Mouse (Mus musculus) kidney, embryonic 15.5 days (tissue): ENCODE measurements around the gene Nol9. TPM values are rescaled to one million over a fixed set of nuclear protein-coding genes. Genes with fewer than 3 reads are reported as not detected.

ENCODE experiments used
- ATAC-seq: fragments of 200-750 bp; cut with Nextera tagmentation; replicated peaks from 2 replicates; pipeline ENCODE4 v1.8.0; 2017; ENCODE audit warnings: moderate TSS enrichment; ENCODE audit not compliant: low FRiP score
- H3K27ac ChIP-seq: fragments of 300-500 bp; sonication (generic); 2 replicates; pipeline ENCODE4 v1.5.1; 2015; ENCODE audit warnings: mild to moderate bottlenecking, inconsistent platforms
- H3K27me3 ChIP-seq: fragments of 300-500 bp; sonication (generic); 2 replicates; pipeline ENCODE4 v1.6.1; 2015; ENCODE audit warnings: inconsistent platforms
- H3K36me3 ChIP-seq: fragments of 300-500 bp; sonication (generic); 2 replicates; pipeline ENCODE4 v1.6.1; 2015; ENCODE audit warnings: inconsistent platforms
- H3K4me1 ChIP-seq: fragments of 300-500 bp; sonication (generic); 2 replicates; pipeline ENCODE4 v1.6.1; 2015; ENCODE audit warnings: inconsistent platforms
- H3K4me2 ChIP-seq: fragments of 300-500 bp; sonication (generic); 2 replicates; pipeline ENCODE4 v1.6.1; 2015; ENCODE audit warnings: moderate library complexity, mild to moderate bottlenecking, inconsistent platforms
- H3K4me3 ChIP-seq: fragments of 300-500 bp; sonication (generic); replicated peaks from 2 replicates; pipeline ENCODE4 v1.5.1; 2015; ENCODE audit warnings: mild to moderate bottlenecking, inconsistent platforms
- H3K9ac ChIP-seq: fragments of 300-500 bp; sonication (generic); 2 replicates; pipeline ENCODE4 v1.6.1; 2015; ENCODE audit warnings: mild to moderate bottlenecking, inconsistent platforms
- H3K9me3 ChIP-seq: fragments of 300-500 bp; sonication (generic); replicated peaks from 2 replicates; pipeline ENCODE4 v1.6.1; 2016; ENCODE audit warnings: inconsistent platforms
- WGBS: fragments of 180-500 bp; shearing (Covaris S2); methylation state at CpG from one replicate; pipeline ENCODE4 v1.1.7; 2015; ENCODE audit warnings: mixed read lengths; 5-methylcytosine and 5-hydroxymethylcytosine counted together
- polyA plus RNA-seq: library from polyadenylated mRNA; unstranded; fragments of >200 nt; fragmentation: Nextera tagmentation; extraction: Ambion mirVana; gene quantifications from 2 replicates; pipeline ENCODE4 v1.2.1, GENCODE M21; 2015

Gene Nol9
- polyA plus RNA-seq, 1 experiment from 2014 or later, result 36.8 TPM

DNA sequence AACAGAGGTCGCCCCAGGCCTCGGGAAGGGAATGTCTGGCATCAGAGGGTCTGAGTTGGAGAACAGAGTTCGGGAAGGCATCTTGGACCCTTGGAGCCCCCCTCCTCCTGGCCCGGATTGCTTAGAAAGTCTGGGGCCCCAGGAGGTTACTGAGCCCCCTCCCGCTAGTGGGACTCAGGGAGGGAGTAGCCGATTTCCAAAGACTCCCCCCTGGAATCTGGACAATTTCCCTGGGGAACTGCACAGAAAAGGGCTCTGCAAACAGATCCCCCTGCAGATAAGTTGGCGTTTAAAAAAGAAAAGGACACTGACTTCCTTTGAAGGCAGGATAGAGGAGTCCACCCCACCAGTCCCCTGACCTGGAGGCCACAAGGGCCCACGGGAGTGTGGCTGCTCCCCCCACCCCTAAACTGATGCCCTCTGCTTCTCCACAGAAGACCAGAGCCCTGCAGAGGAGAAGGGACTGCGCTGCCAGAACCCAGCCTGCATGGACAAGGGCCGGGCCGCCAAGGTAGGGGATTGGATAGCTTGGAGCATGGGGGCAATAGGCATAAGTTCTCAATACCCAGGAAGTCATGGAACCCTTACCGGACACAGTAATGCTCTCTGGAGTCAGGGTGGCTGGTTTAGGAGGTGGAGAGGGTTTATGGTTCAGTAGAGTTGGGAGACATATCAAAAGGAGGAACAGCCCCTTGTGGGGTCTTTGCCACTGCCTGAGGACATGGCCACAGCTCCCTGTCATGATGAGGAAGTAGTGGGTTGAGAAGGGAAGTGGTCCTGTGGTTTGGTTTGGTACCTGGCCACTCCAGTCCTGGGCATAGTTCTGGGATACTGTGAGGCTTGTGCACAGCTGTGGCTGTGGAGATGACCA, 48.3 kb downstream of the Nol9 start:
- H3K9me3 ChIP-seq, result no peaks in the 10 kb centered on the region
- H3K4me3 ChIP-seq, result peak overlapping the region; percentile 78
- peak overlapping the region; percentile 79 for H3K9ac ChIP-seq
- peak overlapping the region; percentile 81 for H3K27ac ChIP-seq
- peaks cover 32% of the 10 kb centered on the region for H3K4me1 ChIP-seq
- no peak; the same call in 1 of the 2 replicates for ATAC-seq
- peaks cover 2% of the 10 kb centered on the region; the same call in 1 of the 2 replicates for H3K36me3 ChIP-seq
- H3K4me2 ChIP-seq, result peak overlapping the region; percentile 90
- H3K27me3 ChIP-seq, result no peaks in the 10 kb centered on the region
- 5% methylated on average over 12 of the region's 12 CpGs for WGBS

GRCm38 (mm10) chr4:152088133-152088532, 49.0 kb downstream of the Nol9 start:
- WGBS, result 48% methylated on average over 4 of the region's 4 CpGs
- no peaks in the 10 kb centered on the region for H3K27me3 ChIP-seq
- no peaks in the 10 kb centered on the region for H3K9me3 ChIP-seq
- H3K4me3 ChIP-seq, result peak overlapping the region; percentile 78
- ATAC-seq, result no peak
- H3K4me2 ChIP-seq, result peak overlapping the region; percentile 90
- H3K36me3 ChIP-seq, result peaks cover 2% of the 10 kb centered on the region; the same call in 1 of the 2 replicates
- peaks cover 39% of the 10 kb centered on the region for H3K4me1 ChIP-seq
- no peak overlapping the region for H3K9ac ChIP-seq
- no peak overlapping the region for H3K27ac ChIP-seq

DNA sequence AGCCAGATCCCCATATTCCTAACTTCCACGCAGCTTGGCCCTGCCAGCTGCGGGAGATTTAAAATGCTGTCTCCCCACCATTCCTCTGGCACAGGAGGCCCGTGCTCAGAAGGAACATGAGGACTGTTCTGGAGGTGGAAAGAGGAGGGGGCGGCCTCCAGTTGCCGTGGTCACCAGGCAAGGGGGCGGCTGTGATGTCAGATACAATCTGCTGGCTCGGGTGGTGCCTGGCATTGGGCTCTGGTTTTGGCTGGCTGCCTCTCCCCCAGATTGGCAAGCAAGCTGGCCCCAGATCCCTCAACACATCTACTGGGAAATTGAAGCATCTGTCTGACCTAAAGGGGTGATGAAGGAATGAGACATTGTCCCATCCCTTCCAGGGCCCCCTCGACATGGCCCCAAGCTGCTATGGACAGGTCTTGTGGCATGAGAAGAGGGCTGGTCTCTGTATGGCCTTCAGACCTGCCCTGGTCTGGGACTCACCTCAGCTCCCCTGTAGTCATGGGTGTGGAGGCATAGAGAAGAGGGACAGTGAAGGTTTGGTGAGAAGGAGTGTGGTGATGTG, 49.5 kb downstream of the Nol9 start:
- Histone ChIP-seq H3K27ac (no peak overlapping the region), H3K27me3 (no peaks in the 10 kb centered on the region), H3K4me2 (peak overlapping the region; percentile 90; the same call in 1 of the 2 replicates), H3K9me3 (no peaks in the 10 kb centered on the region), H3K36me3 (peaks cover 2% of the 10 kb centered on the region; the same call in 1 of the 2 replicates), H3K9ac (no peak overlapping the region), H3K4me3 (no peak overlapping the region), H3K4me1 (peaks cover 41% of the 10 kb centered on the region)
- 41% methylated on average over 8 of the region's 8 CpGs for WGBS
- no peak for ATAC-seq

DNA sequence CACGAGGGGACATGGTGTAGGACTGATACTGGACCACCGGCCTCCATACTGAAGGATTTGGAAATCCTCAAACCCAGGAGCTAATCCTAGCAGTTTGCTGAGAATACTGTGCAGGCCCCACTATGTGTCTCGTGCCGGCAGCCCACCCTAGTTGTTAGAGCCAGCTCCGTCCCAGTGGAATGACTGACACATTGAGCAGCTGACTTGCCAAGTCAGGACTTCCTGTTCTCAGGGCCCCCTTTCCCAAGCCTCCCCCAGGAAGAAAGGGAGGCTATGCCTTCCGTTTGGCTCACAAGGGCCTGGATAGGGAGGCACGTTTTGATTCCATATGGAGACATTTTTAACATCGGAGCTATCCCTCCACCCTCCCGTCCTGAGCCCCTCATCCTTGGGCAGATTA, 51.1 kb downstream of the Nol9 start:
- ATAC-seq, result no peak
- no peak overlapping the region for H3K4me3 ChIP-seq
- H3K27ac ChIP-seq, result no peak overlapping the region
- 80% methylated on average over 9 of the region's 9 CpGs for WGBS
- no peaks in the 10 kb centered on the region for H3K27me3 ChIP-seq
- H3K36me3 ChIP-seq, result peaks cover 2% of the 10 kb centered on the region; the same call in 1 of the 2 replicates
- peaks cover 41% of the 10 kb centered on the region for H3K4me1 ChIP-seq
- no peaks in the 10 kb centered on the region for H3K9me3 ChIP-seq
- no peak overlapping the region for H3K4me2 ChIP-seq
- no peak overlapping the region for H3K9ac ChIP-seq

GRCm38 (mm10) chr4:152092751-152093293, 53.7 kb downstream of the Nol9 start:
- Histone ChIP-seq H3K4me1 (peaks cover 54% of the 10 kb centered on the region), H3K9ac (no peak overlapping the region), H3K27ac (peak overlapping the region; percentile 42; the same call in 1 of the 2 replicates), H3K4me3 (no peak overlapping the region), H3K9me3 (no peaks in the 10 kb centered on the region), H3K36me3 (peaks cover 2% of the 10 kb centered on the region; the same call in 1 of the 2 replicates), H3K27me3 (no peaks in the 10 kb centered on the region), H3K4me2 (no peak overlapping the region)
- peak; percentile 68 for ATAC-seq
- WGBS, result 48% methylated on average over 8 of the region's 8 CpGs

DNA sequence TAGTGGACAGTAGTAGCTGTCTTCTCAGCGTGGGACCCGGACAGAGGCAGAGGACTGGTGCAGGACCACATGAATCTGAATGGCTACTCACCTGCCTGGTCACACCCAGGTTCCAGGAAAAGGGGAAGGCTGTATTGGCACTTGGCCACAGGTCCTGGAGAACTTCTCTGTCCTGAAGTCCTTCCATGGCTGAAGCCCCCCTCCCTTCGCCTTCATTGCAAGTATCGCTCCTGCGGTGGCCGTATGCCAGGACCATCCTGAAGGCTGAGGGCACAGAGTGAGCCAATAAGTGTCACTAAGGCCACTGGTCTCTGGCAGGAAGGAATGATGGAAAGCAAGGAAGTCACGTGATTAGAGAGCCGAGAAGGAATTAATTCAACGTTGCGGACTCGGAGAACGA, 55.1 kb downstream of the Nol9 start:
- Histone ChIP-seq H3K4me1 (peaks cover 51% of the 10 kb centered on the region), H3K36me3 (peaks cover 2% of the 10 kb centered on the region; the same call in 1 of the 2 replicates), H3K9me3 (no peaks in the 10 kb centered on the region), H3K27ac (no peak overlapping the region), H3K4me3 (no peak overlapping the region), H3K27me3 (no peaks in the 10 kb centered on the region), H3K9ac (no peak overlapping the region), H3K4me2 (no peak overlapping the region)
- WGBS, result 84% methylated on average over 12 of the region's 12 CpGs
- ATAC-seq, result no peak

DNA sequence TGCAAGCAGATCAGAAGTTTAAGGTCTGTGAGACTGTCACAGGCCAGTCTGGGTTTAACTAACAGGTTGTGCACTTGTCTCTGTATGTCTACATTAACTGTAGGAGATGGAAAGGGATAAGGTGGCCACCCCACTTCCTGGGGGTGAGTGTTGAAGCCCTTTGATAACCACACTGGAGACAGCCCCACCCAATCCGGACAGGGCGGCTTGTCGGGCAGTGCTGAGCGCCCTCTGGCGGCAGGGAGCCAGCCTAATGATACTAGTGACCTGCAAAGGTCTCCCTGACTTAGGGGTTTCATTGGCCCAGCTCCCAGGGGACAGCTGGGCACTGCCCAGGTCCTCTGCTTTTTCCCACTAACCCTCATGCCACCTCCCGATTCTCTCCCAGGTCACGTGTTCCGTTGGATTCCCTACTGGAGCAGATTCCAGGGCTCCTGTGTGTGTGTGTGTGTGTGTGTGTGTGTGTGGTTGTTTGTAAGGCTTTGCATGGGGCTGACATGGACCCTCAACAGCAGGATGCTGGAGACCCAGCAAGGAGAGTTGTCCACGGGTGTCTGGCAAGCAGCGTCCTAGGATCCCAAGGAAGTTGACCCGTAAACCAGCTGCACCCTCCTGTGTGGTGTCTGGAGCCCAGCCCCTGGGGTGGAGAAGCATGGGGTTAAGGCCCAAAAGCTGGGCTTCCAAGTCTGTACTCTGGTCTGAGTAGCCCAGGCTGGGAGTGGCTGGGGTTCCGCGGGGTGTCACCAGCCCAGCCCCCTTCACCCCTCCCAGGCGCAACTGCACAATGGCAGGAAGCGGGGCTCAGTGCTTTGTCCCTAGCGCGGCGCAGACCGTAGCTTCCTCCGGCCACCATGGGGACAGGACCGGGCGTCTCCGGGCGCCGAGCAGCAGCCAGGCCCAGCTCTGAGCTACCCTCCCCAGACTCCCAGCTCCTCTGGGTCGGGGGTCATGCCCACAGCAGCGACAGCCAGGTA, 57.1 kb downstream of the Nol9 start:
- WGBS, result 35% methylated on average over 27 of the region's 27 CpGs
- Histone ChIP-seq H3K4me1 (peaks cover 59% of the 10 kb centered on the region), H3K9ac (peak overlapping the region; percentile 32), H3K4me2 (peak overlapping the region; percentile 37), H3K4me3 (peak overlapping the region; percentile 34), H3K27ac (peak overlapping the region; percentile 78), H3K27me3 (no peaks in the 10 kb centered on the region), H3K9me3 (no peaks in the 10 kb centered on the region), H3K36me3 (no peaks in the 10 kb centered on the region)
- peak; percentile 40 for ATAC-seq

DNA sequence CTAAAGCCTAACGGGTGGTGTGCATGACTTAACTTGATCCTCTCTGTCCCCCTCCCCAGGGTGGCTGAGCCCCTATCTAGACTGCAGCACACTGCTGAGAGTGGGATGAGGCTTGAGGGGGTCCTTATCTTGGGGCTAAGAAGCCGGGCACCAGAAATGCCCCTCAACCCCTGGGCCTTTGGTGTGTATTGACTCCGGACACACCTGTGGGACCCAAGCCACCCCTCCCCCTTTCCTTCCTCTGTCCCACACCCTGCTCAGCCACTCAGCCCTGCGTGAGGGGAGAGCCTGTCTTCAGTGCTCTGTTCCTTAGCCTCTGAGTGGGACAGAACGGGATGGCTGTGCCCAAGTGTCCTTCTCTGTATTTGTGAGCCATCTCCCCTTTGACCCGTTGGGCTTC, 57.8 kb downstream of the Nol9 start:
- Histone ChIP-seq H3K27me3 (no peaks in the 10 kb centered on the region), H3K9ac (peak overlapping the region; percentile 32), H3K4me3 (peak overlapping the region; percentile 34), H3K4me1 (peaks cover 66% of the 10 kb centered on the region), H3K36me3 (peaks cover under 1% of the 10 kb centered on the region), H3K4me2 (peak overlapping the region; percentile 37), H3K27ac (peak overlapping the region; percentile 65), H3K9me3 (no peaks in the 10 kb centered on the region)
- 51% methylated on average over 6 of the region's 6 CpGs for WGBS
- ATAC-seq, result 0 out of 2 replicates have a peak, but pooled peaks have one; percentile 5

DNA sequence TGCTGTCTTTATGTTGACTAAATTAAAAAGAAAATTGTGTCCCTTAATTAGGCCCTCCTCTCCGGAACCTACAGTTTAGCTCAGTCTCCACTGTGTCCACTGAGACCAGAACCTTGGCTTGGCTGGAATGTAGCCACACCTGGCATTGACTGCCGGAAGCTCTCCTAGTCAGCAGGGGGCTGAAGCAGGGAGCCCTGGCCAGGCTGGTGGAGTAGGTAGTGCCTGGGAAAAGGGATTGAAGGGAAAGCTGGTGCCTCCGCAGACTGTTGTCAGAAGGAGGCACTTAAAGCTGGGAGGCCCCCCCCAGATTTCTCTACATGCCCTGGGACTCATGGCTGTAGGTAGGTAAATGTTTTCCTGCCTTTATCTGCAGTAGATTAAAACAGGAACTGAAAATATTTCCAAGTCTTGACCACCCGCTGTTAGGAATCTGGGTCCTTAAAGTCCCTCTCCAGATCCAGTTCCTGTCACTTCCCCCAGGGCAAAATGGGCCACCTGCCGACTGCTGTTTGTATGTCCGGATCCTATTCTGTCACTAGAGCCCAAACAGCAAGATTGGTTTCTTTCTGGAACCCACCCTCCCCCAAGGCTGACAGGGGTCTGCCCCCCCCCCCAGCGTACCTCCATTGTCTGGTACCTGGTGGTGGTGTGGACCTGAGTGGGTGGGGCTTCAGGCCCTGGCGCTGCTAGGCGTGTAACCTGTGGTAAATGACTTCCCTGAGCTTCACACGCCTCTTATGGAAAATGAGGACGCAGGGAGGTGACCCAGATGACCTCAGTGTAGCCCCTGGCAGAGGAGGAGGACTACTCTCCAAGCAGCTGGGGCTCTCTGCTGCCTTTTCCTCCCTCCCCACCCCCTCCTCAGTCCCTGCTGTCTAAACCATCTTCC, 59.0 kb downstream of the Nol9 start:
- H3K36me3 ChIP-seq, result peaks cover 13% of the 10 kb centered on the region
- H3K4me3 ChIP-seq, result peak overlapping the region; percentile 34
- no peaks in the 10 kb centered on the region for H3K27me3 ChIP-seq
- H3K4me2 ChIP-seq, result peak overlapping the region; percentile 37
- H3K9me3 ChIP-seq, result no peaks in the 10 kb centered on the region
- H3K4me1 ChIP-seq, result peaks cover 66% of the 10 kb centered on the region
- ATAC-seq, result no peak
- 31% methylated on average over 11 of the region's 11 CpGs for WGBS
- no peak overlapping the region for H3K9ac ChIP-seq
- H3K27ac ChIP-seq, result peak overlapping the region; percentile 48

GRCm38 (mm10) chr4:152100541-152100940, 61.4 kb downstream of the Nol9 start:
- Histone ChIP-seq H3K4me2 (0 out of 2 replicates have a peak overlapping the region, but pooled peaks have one; percentile 7), H3K4me3 (no peak overlapping the region), H3K9ac (no peak overlapping the region), H3K36me3 (peaks cover 35% of the 10 kb centered on the region), H3K9me3 (no peaks in the 10 kb centered on the region), H3K27me3 (no peaks in the 10 kb centered on the region), H3K27ac (peak overlapping the region; percentile 77), H3K4me1 (peaks cover 67% of the 10 kb centered on the region)
- no peak for ATAC-seq
- 56% methylated on average over 11 of the region's 11 CpGs for WGBS
